Mouse (Mus musculus): ENCODE measurements at regions not wholly inside any gene's neighbourhood (a gene's known extent, or its start where the extent isn't known, plus 50 kb on each side); places are given as distances from the start of the nearest gene placed in this dataset.

DNA sequence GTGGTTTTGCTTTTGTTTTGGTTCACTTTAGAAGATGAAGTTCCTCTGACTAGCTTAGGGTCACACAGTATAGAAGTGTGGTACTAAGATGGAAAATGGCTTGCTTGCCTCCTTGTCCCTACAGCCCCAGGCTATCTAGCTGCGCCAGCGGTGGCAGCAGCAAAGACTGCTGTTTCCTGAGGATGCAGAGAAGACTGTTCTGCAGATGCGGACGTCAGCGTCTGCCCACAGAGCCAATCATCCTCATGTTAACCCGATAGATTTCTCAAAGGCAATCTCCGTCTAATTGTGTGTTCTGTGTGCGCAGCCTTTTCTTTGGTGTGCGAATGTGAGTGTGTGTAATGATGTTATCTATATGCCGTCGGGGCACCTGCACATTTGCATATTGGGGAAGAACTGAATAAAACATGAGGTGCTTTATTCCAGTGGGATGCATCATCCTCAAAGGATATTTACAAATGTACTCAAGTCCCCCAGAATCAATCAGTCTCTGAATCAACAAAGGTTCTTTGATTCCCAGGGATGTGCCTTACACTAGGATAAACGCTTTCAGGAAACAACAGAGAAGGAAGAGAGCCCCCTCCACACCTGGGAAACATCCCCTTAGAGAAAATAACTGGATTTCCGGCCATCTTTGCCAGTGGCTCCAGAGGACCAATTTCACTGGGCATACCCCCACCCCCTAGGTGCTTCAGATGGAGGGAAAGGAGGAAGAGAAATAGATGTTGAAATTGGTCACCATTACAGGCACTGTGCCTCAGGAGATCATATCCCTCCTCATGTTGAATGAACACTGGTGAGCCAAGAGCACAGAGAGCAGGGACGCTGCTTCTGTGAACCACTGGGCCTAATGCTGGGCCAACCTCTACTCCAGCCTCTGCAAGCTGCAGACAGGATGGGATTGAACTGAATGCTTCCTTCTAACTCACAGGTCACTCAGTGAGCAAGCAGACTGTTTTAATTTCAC, 409.7 kb upstream of the Plxna2 start:
- DNase-seq (ENCODE audit: low read depth): no peak

DNA sequence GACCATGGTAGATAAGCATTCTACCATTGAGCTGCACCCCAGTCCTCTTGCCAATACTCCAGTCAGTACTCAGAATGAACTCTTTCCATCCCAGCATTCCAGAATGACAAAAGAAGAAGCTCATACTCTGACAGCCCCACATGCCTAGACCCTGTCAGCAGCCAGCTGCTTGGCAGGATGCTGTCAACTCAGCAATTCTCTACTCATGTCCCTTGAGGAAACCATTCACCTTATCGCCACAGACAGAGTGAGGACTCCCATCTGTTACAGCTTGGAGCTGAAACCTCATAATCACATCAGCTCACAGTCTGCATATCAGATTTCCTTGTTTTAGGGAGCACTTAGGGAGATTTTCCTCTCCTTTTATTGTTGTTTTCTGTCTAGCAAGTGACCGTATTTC, 420.5 kb upstream of the Plxna2 start:
- DNase-seq (ENCODE audit: low read depth): no peak

- DNase-seq (ENCODE audit: low read depth): no peak
These were observed 435.7 kb upstream of the Plxna2 start for GRCm38 (mm10) chr1:194182293-194182692.

GRCm38 (mm10) chr1:194161469-194161868, 456.5 kb upstream of the Plxna2 start:
- no peak for DNase-seq (ENCODE audit: low read depth)

GRCm38 (mm10) chr1:194160761-194161461, 457.1 kb upstream of the Plxna2 start:
- DNase-seq (ENCODE audit: low read depth): no peak

DNA sequence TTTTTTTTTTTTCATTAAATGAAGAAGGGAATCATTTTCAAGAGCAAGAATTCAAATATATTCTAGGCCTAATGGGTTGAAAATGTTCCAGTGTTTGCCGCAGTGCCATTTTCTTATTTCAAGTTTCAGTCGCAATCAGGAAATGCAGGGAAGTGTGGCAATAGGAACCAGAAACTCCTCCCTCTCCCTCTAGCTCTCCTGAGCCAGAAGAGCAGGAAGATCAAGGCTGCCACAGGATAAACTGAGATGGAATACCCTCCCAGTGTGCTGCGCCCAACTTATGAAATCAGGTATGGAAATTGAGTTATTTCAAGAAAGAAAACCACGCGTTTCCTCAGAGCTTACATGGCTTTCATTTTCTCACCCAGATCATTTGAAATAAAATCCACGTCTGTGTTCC, 460.8 kb upstream of the Plxna2 start:
- DNase-seq (ENCODE audit: low read depth): no peak

- DNase-seq (ENCODE audit: low read depth): no peak
These were observed 469.3 kb upstream of the Plxna2 start for GRCm38 (mm10) chr1:194148416-194149364.

DNA sequence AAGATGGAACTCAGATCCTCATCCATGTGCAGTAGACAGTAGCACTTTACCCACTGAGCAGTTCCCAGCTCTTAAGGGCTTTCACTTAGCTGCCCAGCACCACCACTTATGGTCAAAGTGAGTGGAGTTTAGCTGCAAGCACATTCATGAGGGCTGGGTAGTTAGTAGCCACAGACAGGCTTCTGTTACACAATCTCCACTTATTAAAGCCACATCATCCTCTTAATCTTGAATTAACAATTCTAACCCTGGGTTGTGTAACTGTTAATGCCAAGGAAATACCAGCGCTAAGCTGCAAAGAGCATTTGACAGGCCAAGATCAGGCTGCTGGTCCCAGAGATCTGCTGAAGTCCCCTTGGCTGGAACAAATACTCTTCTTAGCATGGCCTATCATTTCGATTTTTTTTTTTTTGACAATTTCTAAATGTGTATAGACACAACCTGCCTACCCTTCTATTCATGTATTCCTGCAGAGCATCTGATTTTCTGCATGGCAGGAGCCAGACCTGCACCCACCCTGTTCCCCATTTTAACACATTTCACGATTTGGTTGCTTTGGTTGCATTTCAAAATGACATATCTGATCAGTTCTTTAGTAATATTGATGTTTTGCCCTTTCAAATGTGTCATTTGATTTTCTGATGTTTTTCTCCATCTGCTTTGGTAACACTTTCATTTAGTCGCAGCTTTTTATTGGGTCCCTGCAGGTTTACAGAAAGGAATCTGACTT, 500.2 kb upstream of the Plxna2 start:
- DNase-seq (ENCODE audit: low read depth): no peak

DNA sequence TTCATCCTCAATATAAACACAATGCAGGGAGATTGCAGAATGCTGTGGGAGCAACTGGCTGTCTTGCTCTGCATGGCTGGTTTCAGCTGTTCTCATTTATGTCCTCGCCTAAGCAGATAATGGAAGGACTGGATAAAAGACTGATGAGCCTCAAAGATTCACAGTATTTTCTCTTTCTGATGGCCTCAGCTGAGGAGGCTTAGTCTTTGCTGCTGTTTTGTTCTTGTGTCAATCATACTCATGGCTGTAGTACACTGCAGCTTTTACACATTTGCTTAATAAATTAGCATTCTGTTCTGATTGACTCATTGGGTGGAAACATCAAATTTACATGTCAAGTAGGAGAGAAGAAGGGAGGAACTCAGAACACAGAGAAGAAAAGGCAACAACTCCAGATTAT, 503.6 kb upstream of the Plxna2 start:
- DNase-seq (ENCODE audit: low read depth): no peak

- DNase-seq (ENCODE audit: low read depth): no peak
These were observed 506.1 kb upstream of the Plxna2 start for GRCm38 (mm10) chr1:194111931-194112330.

- DNase-seq (ENCODE audit: low read depth): no peak
These were observed 508.6 kb upstream of the Plxna2 start for GRCm38 (mm10) chr1:194109172-194110071.

DNA sequence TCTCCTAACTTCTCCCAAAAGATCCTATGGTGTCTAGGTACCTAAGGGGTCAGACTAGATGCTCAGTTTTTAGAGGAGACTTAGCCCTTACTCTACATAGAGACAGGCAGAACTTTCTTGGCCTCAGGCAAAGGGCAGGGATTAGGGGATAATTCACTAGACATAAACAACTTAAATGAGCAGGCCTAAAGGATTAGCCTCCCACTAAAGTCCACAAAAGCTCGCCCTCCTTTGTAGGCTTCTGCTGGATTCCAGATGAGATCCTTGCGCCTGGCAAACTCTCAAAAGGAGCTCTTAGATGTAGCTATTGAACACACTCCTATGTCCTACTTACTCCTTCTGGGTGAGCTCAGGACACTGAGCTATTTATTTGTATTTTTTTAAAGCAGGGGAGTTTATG, 509.9 kb upstream of the Plxna2 start:
- DNase-seq (ENCODE audit: low read depth): no peak

DNA sequence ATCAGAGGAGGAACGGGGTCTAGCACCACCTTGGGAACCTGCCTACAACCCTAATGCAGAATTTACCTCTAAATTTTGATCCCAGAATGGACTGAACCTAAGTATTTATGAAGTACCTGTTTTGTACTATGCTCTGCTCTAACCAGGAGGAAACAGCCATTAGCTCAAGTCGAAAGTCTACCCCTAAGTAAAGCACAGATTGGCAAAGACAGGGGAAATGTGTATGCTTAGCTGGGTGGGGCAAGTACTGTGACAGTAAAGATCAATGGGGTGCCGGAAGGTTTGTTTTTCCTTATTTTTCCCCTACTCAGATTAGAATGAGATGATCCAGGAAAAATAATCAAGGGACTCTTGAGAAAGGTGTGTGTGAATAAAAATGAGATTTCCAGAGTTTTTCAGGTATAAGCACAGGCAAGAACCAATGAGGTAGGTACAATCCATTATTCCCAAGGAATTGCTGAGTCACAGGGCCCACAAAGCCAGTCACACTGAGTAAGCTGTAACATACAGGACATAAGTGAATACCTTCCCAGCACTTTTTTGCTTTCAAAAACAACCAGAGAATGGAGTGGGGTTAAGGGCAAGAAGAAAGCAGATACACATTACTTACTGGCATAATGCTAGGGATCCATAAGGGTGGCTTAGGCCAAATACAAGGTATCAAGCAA, 510.6 kb upstream of the Plxna2 start:
- no peak for DNase-seq (ENCODE audit: low read depth)

- DNase-seq (ENCODE audit: low read depth): no peak
These were observed 528.0 kb upstream of the Plxna2 start for GRCm38 (mm10) chr1:194089918-194090548.

DNA sequence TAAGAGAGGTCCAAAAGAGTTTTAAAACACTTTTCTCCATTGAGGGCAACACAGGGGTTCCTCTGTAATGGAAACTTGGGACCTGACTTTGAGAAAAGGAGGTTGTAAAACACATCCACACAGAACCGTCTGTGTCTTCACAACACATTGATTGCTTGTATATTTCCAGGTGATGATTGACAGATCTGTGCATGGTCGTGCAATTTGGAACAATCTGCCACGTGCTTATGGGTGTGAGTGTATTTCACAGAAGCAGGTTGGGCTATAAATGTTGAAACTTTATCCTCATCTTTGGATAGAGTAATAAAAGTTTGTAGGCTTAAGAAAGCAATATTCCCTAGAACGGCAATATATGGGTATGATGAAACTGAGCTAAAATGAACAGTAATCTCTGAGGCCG, 559.5 kb upstream of the Plxna2 start:
- no peak for DNase-seq (ENCODE audit: low read depth)

- no peak for DNase-seq (ENCODE audit: low read depth)
These were observed 561.5 kb upstream of the Plxna2 start for GRCm38 (mm10) chr1:194056544-194056943.

- DNase-seq (ENCODE audit: low read depth): no peak
These were observed 568.2 kb upstream of the Plxna2 start for GRCm38 (mm10) chr1:194049746-194050351.

GRCm38 (mm10) chr1:194041393-194042352, 576.3 kb upstream of the Plxna2 start:
- DNase-seq (ENCODE audit: low read depth): no peak
